Mouse (Mus musculus): ENCODE measurements around the gene Myrip. TPM values are rescaled to one million over a fixed set of nuclear protein-coding genes. Genes with fewer than 3 reads are reported as not detected.

The Myrip gene
- polyA plus RNA-seq, 1 experiment from 2014 or later, result 0.88 TPM

DNA sequence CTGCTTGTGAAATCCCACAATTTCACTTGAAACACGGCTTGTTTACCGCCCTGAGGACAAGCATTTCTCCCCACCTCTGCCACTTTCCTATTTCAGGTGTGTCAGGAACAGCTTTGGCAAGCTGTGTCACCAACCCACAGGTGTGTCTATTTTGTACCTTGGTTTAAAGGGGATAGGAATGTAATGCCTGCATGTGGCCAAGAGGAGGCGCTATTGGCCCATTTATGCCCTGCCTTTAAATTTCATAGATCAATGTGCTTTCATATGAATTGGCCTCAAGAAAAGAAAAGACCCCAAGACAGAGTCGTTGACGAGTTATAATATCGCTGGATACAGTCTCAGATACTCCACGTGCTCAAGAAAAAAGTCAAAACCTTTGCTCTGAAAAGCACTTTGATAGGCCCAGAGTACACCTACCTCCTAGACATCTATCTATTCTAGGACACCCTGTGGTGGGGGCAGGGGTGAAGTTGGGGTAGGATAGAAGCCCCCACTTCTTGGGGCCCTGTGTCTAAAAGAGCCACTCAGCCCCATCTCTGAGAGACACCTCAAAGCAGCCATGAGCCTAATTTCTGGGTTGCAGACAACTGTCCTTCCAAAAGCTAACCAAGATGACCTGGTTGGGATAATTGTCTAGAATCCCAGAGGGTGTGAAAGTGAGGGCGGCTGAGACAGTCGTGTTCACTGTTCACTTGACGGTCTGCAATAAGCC is 200.0 kb downstream of the Myrip start:
- no peaks in the 10 kb centered on the region for H3K27me3 ChIP-seq (ENCODE audit: control insufficient read depth, insufficient read depth, low read length)
- H3K27ac ChIP-seq (ENCODE audit: low read depth, low read length), result no peak overlapping the region
- H3K36me3 ChIP-seq (ENCODE audit: control insufficient read depth, insufficient read depth, low read length), result peaks cover 2% of the 10 kb centered on the region; the same call in 1 of the 2 replicates
- DNase-seq (ENCODE audit: low spot score) (no peak), ATAC-seq (ENCODE audit: insufficient read depth, low FRiP score, low TSS enrichment) (no peak; the same call in 1 of the 2 replicates)
- no peaks in the 10 kb centered on the region for H3K9me3 ChIP-seq (ENCODE audit: control insufficient read depth, low read length)
- H3K4me2 ChIP-seq (ENCODE audit: low read depth), result no peak overlapping the region
- no peaks in the 10 kb centered on the region for H3K4me1 ChIP-seq (ENCODE audit: control insufficient read depth, insufficient read depth, low read length)
- H3K9ac ChIP-seq (ENCODE audit: low read length), result no peak overlapping the region
- WGBS, result 48% methylated on average over 10 of the region's 10 CpGs
- H3K4me3 ChIP-seq (ENCODE audit: low read depth, low read length), result no peak overlapping the region

DNA sequence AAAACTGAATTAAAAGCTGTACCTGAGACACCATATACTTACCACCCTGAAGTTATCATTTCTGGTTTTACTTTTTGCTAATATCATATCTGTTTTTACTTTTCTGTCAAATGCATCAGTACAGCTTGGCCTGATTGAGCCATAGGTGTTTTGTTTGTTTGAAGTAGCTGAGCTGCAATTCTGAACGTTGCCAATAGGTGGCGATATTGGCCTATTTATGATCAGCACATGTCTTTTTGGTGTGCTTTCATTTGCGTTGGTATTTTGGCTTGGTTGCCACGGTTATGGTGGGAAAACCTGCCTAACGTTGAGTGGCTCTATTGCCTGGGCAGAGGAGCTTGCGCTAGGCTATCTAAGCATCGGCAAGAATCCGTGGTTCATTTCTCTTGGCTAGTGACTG is 200.7 kb downstream of the Myrip start:
- ATAC-seq (ENCODE audit: insufficient read depth, low FRiP score, low TSS enrichment) (no peak), DNase-seq (ENCODE audit: low spot score) (peak; percentile 84)
- Histone ChIP-seq H3K36me3 (ENCODE audit: control insufficient read depth, insufficient read depth, low read length) (peaks cover 2% of the 10 kb centered on the region; the same call in 1 of the 2 replicates), H3K9me3 (ENCODE audit: control insufficient read depth, low read length) (peaks cover 3% of the 10 kb centered on the region; the same call in 1 of the 2 replicates), H3K4me1 (ENCODE audit: control insufficient read depth, insufficient read depth, low read length) (no peaks in the 10 kb centered on the region), H3K9ac (ENCODE audit: low read length) (no peak overlapping the region), H3K4me2 (ENCODE audit: low read depth) (no peak overlapping the region), H3K27ac (ENCODE audit: low read depth, low read length) (no peak overlapping the region), H3K4me3 (ENCODE audit: low read depth, low read length) (no peak overlapping the region), H3K27me3 (ENCODE audit: control insufficient read depth, insufficient read depth, low read length) (no peaks in the 10 kb centered on the region)
- 9% methylated on average over 8 of the region's 8 CpGs for WGBS

DNA sequence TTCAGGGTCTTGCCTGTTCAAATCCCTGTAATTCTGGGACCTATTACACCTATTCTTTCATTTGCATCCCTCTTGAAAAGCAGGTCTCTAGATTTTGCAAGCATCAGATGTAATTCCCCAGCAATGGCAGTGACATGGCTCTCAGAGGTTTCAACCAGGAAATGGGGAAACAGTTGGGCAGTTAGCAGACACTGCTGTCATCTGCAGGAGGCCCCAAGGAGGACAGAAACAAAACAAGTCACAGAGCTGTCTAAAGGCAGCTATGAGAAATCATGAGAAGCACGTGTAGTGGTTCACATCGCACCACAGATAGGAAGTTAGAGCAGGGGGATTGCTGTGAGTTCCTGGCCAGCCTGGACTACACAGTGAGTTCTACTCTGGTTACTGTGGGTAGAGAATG is 203.1 kb downstream of the Myrip start:
- DNase-seq (ENCODE audit: low spot score) (no peak), ATAC-seq (ENCODE audit: insufficient read depth, low FRiP score, low TSS enrichment) (no peak)
- H3K36me3 ChIP-seq (ENCODE audit: control insufficient read depth, insufficient read depth, low read length), result no peaks in the 10 kb centered on the region
- no peak overlapping the region for H3K4me3 ChIP-seq (ENCODE audit: low read depth, low read length)
- no peaks in the 10 kb centered on the region for H3K27me3 ChIP-seq (ENCODE audit: control insufficient read depth, insufficient read depth, low read length)
- peaks cover 3% of the 10 kb centered on the region; the same call in 1 of the 2 replicates for H3K9me3 ChIP-seq (ENCODE audit: control insufficient read depth, low read length)
- no peak overlapping the region for H3K27ac ChIP-seq (ENCODE audit: low read depth, low read length)
- no peaks in the 10 kb centered on the region for H3K4me1 ChIP-seq (ENCODE audit: control insufficient read depth, insufficient read depth, low read length)
- 80% methylated on average over 2 of the region's 2 CpGs for WGBS
- H3K9ac ChIP-seq (ENCODE audit: low read length), result no peak overlapping the region
- no peak overlapping the region for H3K4me2 ChIP-seq (ENCODE audit: low read depth)

DNA sequence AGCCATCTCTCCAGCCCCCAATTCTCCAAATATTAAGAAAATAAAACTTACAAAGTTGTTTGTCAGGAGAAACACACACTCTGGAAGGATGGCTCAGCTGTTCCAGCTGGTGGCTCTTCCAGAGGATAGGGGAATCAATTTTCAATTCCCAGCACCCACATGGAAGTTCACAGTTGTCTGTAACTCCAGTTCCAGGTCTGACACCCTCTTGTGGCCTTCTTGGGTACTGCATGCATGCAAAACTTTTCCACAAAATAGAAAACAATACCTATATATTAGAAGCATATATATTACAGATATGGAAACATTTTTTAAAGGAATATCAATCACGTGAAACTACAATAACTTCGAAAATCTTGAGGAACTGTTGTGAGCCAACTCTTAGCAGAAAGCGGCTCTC is 210.5 kb downstream of the Myrip start:
- ATAC-seq (ENCODE audit: insufficient read depth, low FRiP score, low TSS enrichment), result no peak
- Histone ChIP-seq H3K4me2 (ENCODE audit: low read depth) (no peak overlapping the region), H3K9me3 (ENCODE audit: control insufficient read depth, low read length) (peaks cover 2% of the 10 kb centered on the region; the same call in 1 of the 2 replicates), H3K4me1 (ENCODE audit: control insufficient read depth, insufficient read depth, low read length) (no peaks in the 10 kb centered on the region), H3K36me3 (ENCODE audit: control insufficient read depth, insufficient read depth, low read length) (no peaks in the 10 kb centered on the region), H3K9ac (ENCODE audit: low read length) (no peak overlapping the region), H3K27ac (ENCODE audit: low read depth, low read length) (no peak overlapping the region), H3K4me3 (ENCODE audit: low read depth, low read length) (no peak overlapping the region), H3K27me3 (ENCODE audit: control insufficient read depth, insufficient read depth, low read length) (no peaks in the 10 kb centered on the region)
- no peak for DNase-seq (ENCODE audit: low spot score)
- WGBS, result 82% methylated on average over 3 of the region's 3 CpGs

DNA sequence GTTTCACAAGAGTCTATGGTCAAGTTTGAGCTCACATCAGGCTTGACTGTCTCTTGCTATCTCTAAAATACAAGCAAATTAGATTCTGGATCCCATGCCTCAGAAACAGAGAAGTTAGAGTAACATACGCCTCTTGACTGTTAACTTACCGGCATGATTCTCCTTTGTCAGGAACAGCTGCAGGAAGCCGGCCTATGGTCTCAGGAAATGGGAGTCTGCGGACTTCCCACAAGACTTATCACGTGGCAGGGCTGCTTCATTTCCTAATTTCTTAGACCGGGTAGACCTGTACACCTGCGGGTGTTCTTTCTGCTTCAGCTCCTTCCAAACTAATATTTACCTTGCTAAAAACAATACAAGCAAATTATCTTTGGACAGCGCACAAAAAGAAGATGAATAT is 215.4 kb downstream of the Myrip start:
- H3K27ac ChIP-seq (ENCODE audit: low read depth, low read length), result no peak overlapping the region
- ATAC-seq (ENCODE audit: insufficient read depth, low FRiP score, low TSS enrichment) (no peak), DNase-seq (ENCODE audit: low spot score) (no peak)
- no peaks in the 10 kb centered on the region for H3K36me3 ChIP-seq (ENCODE audit: control insufficient read depth, insufficient read depth, low read length)
- H3K9me3 ChIP-seq (ENCODE audit: control insufficient read depth, low read length), result no peaks in the 10 kb centered on the region
- no peak overlapping the region for H3K4me2 ChIP-seq (ENCODE audit: low read depth)
- H3K9ac ChIP-seq (ENCODE audit: low read length), result no peak overlapping the region
- no peak overlapping the region for H3K4me3 ChIP-seq (ENCODE audit: low read depth, low read length)
- H3K27me3 ChIP-seq (ENCODE audit: control insufficient read depth, insufficient read depth, low read length), result no peaks in the 10 kb centered on the region
- WGBS, result 87% methylated on average over 8 of the region's 8 CpGs
- H3K4me1 ChIP-seq (ENCODE audit: control insufficient read depth, insufficient read depth, low read length), result no peaks in the 10 kb centered on the region

DNA sequence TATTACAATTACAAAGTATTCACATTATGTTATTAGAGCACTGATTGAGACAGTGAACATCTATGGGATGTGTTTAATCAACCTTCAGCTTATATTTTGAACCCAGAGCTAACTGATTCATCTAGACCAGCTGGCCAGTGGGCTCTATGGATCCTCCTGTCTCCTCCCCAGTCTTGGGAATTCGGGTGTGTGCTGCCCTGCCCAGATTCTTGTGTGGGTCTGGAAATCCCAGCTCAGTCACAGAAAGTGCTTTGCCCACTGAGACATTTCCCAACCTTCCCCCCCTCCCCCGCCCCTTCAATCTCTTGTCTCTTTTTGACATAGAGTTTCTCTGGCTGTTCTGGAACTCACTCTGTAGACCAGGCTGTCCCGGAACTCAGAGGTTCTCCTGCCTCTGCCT is 217.6 kb downstream of the Myrip start:
- Histone ChIP-seq H3K36me3 (ENCODE audit: control insufficient read depth, insufficient read depth, low read length) (no peaks in the 10 kb centered on the region), H3K4me2 (ENCODE audit: low read depth) (no peak overlapping the region), H3K4me3 (ENCODE audit: low read depth, low read length) (no peak overlapping the region), H3K9me3 (ENCODE audit: control insufficient read depth, low read length) (no peaks in the 10 kb centered on the region), H3K9ac (ENCODE audit: low read length) (no peak overlapping the region), H3K27me3 (ENCODE audit: control insufficient read depth, insufficient read depth, low read length) (no peaks in the 10 kb centered on the region), H3K4me1 (ENCODE audit: control insufficient read depth, insufficient read depth, low read length) (no peaks in the 10 kb centered on the region), H3K27ac (ENCODE audit: low read depth, low read length) (no peak overlapping the region)
- 88% methylated on average over 3 of the region's 3 CpGs for WGBS
- no peak for DNase-seq (ENCODE audit: low spot score)
- no peak for ATAC-seq (ENCODE audit: insufficient read depth, low FRiP score, low TSS enrichment)

DNA sequence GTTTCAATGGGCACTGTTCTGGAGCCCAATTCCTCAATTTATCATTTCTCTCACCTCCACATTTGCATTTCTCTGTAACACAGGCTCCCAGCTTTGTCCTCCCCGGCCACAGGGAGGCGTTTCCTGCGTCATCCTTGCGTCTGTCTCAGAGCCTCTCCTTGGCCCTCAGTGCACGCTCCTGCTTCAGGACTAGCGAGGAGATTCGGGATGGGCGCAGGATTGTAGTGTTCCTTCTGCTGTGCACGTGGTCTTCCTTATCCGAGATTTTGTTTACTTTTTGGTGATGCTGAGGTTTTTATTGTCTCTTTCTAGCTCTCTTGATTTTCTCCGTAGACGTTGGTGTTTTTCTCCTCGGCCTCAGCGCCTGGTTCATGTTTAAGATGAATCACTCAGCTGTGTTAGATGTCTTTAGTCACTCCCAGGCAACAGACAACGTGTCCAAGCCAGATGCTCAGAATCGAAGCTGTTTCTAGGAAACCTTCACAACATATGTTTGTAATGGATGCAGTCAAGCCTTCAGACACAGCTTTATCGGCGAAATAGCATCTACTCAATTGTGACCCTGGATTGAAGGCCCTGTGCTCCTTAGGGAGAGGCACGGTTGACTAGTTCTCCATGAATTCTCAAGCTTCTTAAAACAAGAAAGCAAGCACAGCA is 218.3 kb downstream of the Myrip start:
- Histone ChIP-seq H3K36me3 (ENCODE audit: control insufficient read depth, insufficient read depth, low read length) (no peaks in the 10 kb centered on the region), H3K9me3 (ENCODE audit: control insufficient read depth, low read length) (no peaks in the 10 kb centered on the region), H3K9ac (ENCODE audit: low read length) (no peak overlapping the region), H3K27me3 (ENCODE audit: control insufficient read depth, insufficient read depth, low read length) (no peaks in the 10 kb centered on the region), H3K4me2 (ENCODE audit: low read depth) (no peak overlapping the region), H3K4me3 (ENCODE audit: low read depth, low read length) (no peak overlapping the region), H3K4me1 (ENCODE audit: control insufficient read depth, insufficient read depth, low read length) (no peaks in the 10 kb centered on the region), H3K27ac (ENCODE audit: low read depth, low read length) (no peak overlapping the region)
- DNase-seq (ENCODE audit: low spot score) (no peak), ATAC-seq (ENCODE audit: insufficient read depth, low FRiP score, low TSS enrichment) (no peak)
- WGBS, result 64% methylated on average over 19 of the region's 19 CpGs

DNA sequence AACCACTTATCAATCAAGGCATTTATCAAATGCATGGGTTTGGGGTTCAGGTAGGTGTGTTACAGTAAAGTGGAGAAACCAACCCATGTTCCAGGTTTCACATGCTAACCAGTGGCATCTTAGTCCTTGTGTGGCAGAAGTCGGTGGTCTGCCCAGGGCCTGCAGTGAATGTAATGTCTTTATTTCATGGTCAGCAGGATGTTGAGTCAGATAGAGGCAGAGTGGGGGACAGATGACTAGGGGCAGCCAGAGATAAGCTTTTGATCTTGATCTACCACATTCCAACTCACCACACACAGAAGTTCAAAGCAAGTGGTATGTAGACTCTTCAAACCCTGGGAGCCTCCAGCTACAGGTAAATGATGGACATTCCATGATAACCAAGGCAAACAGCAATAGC is 219.8 kb downstream of the Myrip start:
- Histone ChIP-seq H3K27me3 (ENCODE audit: control insufficient read depth, insufficient read depth, low read length) (no peaks in the 10 kb centered on the region), H3K9me3 (ENCODE audit: control insufficient read depth, low read length) (no peaks in the 10 kb centered on the region), H3K4me1 (ENCODE audit: control insufficient read depth, insufficient read depth, low read length) (no peaks in the 10 kb centered on the region), H3K4me3 (ENCODE audit: low read depth, low read length) (no peak overlapping the region), H3K9ac (ENCODE audit: low read length) (no peak overlapping the region), H3K27ac (ENCODE audit: low read depth, low read length) (no peak overlapping the region), H3K4me2 (ENCODE audit: low read depth) (no peak overlapping the region), H3K36me3 (ENCODE audit: control insufficient read depth, insufficient read depth, low read length) (no peaks in the 10 kb centered on the region)
- 90% methylated on average over 1 of the region's 1 CpGs for WGBS
- no peak for DNase-seq (ENCODE audit: low spot score)
- no peak for ATAC-seq (ENCODE audit: insufficient read depth, low FRiP score, low TSS enrichment)
